Mouse (Mus musculus): ENCODE data around the gene Kcnip4. TPM values are rescaled to one million over a fixed set of nuclear protein-coding genes. Genes with fewer than 3 reads are reported as not detected.

The Kcnip4 gene
- total RNA-seq, 2 experiments from 2014 or later, result 22.8 to 25.2 TPM

- intact Hi-C loops (cut with DNase I), result no loop called here
- no peak for DNase-seq
Observed at GRCm38 (mm10) chr5:49368636-49369423, 155.9 kb downstream of the Kcnip4 start.

GRCm38 (mm10) chr5:49356381-49356780 is 168.3 kb downstream of the Kcnip4 start:
- intact Hi-C loops (cut with DNase I), result no loop called here
- no peak for DNase-seq

- intact Hi-C loops (cut with DNase I), result no loop called here
- DNase-seq, result no peak
Observed at GRCm38 (mm10) chr5:49352061-49352460, 172.6 kb downstream of the Kcnip4 start.

GRCm38 (mm10) chr5:49350126-49350909 is 174.4 kb downstream of the Kcnip4 start:
- no peak for DNase-seq
- intact Hi-C loops (cut with DNase I), result no loop called here

- intact Hi-C loops (cut with DNase I), result no loop called here
- no peak for DNase-seq
Observed at GRCm38 (mm10) chr5:49349541-49349940, 175.2 kb downstream of the Kcnip4 start.

- intact Hi-C loops (cut with DNase I), result no loop called here
- DNase-seq, result no peak
Observed at GRCm38 (mm10) chr5:49348511-49348910, 176.2 kb downstream of the Kcnip4 start.

GRCm38 (mm10) chr5:49344606-49345005 is 180.1 kb downstream of the Kcnip4 start:
- no peak for DNase-seq
- intact Hi-C loops (cut with DNase I), result no loop called here

- DNase-seq, result no peak
- intact Hi-C loops (cut with DNase I), result no loop called here
Observed at GRCm38 (mm10) chr5:49337164-49337563, 187.5 kb downstream of the Kcnip4 start.

- DNase-seq, result no peak
- intact Hi-C loops (cut with DNase I), result no loop called here
Observed at GRCm38 (mm10) chr5:49333063-49333462, 191.6 kb downstream of the Kcnip4 start.

GRCm38 (mm10) chr5:49329023-49329422 is 195.7 kb downstream of the Kcnip4 start:
- intact Hi-C loops (cut with DNase I), result no loop called here
- DNase-seq, result no peak

- DNase-seq, result no peak
- intact Hi-C loops (cut with DNase I), result no loop called here
Observed at GRCm38 (mm10) chr5:49318661-49319060, 206.0 kb downstream of the Kcnip4 start.

- DNase-seq, result no peak
- intact Hi-C loops (cut with DNase I), result no loop called here
Observed at GRCm38 (mm10) chr5:49317869-49318268, 206.8 kb downstream of the Kcnip4 start.

- intact Hi-C loops (cut with DNase I), result no loop called here
Observed at GRCm38 (mm10) chr5:49306796-49307195, 217.9 kb downstream of the Kcnip4 start.

GRCm38 (mm10) chr5:49305321-49305720 is 219.4 kb downstream of the Kcnip4 start:
- no peak for DNase-seq
- intact Hi-C loops (cut with DNase I), result no loop called here

More at GRCm38 (mm10) chr5:49306796-49307195, 217.9 kb downstream of the Kcnip4 start:
- peak; percentile 34 for DNase-seq

GRCm38 (mm10) chr5:49298654-49299053 is 226.1 kb downstream of the Kcnip4 start:
- intact Hi-C loops (cut with DNase I), result no loop called here
- no peak for DNase-seq

GRCm38 (mm10) chr5:49292421-49292820 is 232.3 kb downstream of the Kcnip4 start:
- intact Hi-C loops (cut with DNase I), result no loop called here

GRCm38 (mm10) chr5:49291801-49292200 is 232.9 kb downstream of the Kcnip4 start:
- DNase-seq, result no peak
- intact Hi-C loops (cut with DNase I), result no loop called here

More at GRCm38 (mm10) chr5:49292421-49292820, 232.3 kb downstream of the Kcnip4 start:
- no peak for DNase-seq

GRCm38 (mm10) chr5:49285455-49286135 is 239.1 kb downstream of the Kcnip4 start:
- intact Hi-C loops (cut with DNase I), result no loop called here
- peak; percentile 14 for DNase-seq

- DNase-seq, result no peak
- intact Hi-C loops (cut with DNase I), result no loop called here
Observed at GRCm38 (mm10) chr5:49284776-49285175, 239.9 kb downstream of the Kcnip4 start.

- DNase-seq, result no peak
- intact Hi-C loops (cut with DNase I), result no loop called here
Observed at GRCm38 (mm10) chr5:49283403-49283802, 241.3 kb downstream of the Kcnip4 start.

- intact Hi-C loops (cut with DNase I), result no loop called here
- DNase-seq, result no peak
Observed at GRCm38 (mm10) chr5:49271864-49272263, 252.8 kb downstream of the Kcnip4 start.

Measured in left cerebral cortex, postnatal 4 days (tissue).